22 mouse cellular contexts compared by ENCODE assay signal in the genomic region with DNA sequence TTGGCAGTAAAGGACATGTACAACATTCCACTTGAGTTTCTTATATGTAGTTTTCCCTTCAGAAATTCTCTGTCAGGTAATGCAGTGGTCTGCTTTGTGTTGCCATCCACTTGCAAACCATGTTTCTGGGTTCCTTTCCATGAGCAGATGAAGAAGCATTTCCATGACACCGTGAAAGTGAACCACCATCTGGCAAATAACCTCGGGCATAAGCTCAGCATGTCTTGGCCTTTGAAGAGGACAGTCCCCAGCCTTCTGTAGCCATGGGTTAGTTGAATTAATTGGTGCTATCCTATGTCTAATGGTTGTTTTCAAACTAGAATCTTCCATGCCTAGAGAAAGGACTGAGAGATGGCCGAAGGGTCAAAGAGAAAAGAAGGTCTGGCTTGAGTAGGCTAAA.
DNase-seq lines count a peak whose midpoint lies in the region; ATAC-seq lines count a peak whose summit lies in the region.
"Had no signal": no experiment of that assay in that cellular context is flagged by ENCODE, and none has a peak within 500 bp of the region (broad histone marks: within the 10 kb centered on the region; RNA-seq: fewer than 3 reads in every experiment).

No protein-coding gene starts in this region.

- H3K9me3 ChIP-seq in midbrain, embryonic 11.5 days (ENCODE audit: control insufficient read depth, low read length): no peaks in the 10 kb centered on the region
- H3K9me3 ChIP-seq in midbrain, embryonic 15.5 days: no peaks in the 10 kb centered on the region

- H3K4me3 ChIP-seq in midbrain, embryonic 11.5 days (ENCODE audit: low read depth, low read length): no peak overlapping the region
- H3K4me3 ChIP-seq in midbrain, embryonic 15.5 days: no peak overlapping the region

- H3K36me3 ChIP-seq in midbrain, embryonic 11.5 days (ENCODE audit: control insufficient read depth, insufficient read depth, low read length): no peaks in the 10 kb centered on the region
- no peaks in the 10 kb centered on the region for H3K36me3 ChIP-seq in midbrain, embryonic 15.5 days (replicated peaks)
- H3K36me3 ChIP-seq: G1E had no signal

- H3K4me2 ChIP-seq in midbrain, embryonic 11.5 days: no peak overlapping the region
- no peak overlapping the region for H3K4me2 ChIP-seq in midbrain, embryonic 15.5 days

- H3K9ac ChIP-seq in midbrain, embryonic 11.5 days (ENCODE audit: low read length): no peak overlapping the region
- H3K9ac ChIP-seq in midbrain, embryonic 15.5 days: no peak overlapping the region

- no peaks in the 10 kb centered on the region for H3K27me3 ChIP-seq in midbrain, embryonic 11.5 days (ENCODE audit: control insufficient read depth, insufficient read depth, low read length)
- no peaks in the 10 kb centered on the region for H3K27me3 ChIP-seq in midbrain, embryonic 15.5 days (replicated peaks)
- H3K27me3 ChIP-seq: CH12.LX, Patski had no signal

- peaks cover 21% of the 10 kb centered on the region for H3K4me1 ChIP-seq in midbrain, embryonic 11.5 days (ENCODE audit: control insufficient read depth, insufficient read depth, low read length)
- peaks cover 26% of the 10 kb centered on the region for H3K4me1 ChIP-seq in midbrain, embryonic 15.5 days

- no peak overlapping the region for H3K27ac ChIP-seq in midbrain, embryonic 11.5 days (ENCODE audit: low read depth, low read length)
- H3K27ac ChIP-seq in midbrain, embryonic 15.5 days: no peak overlapping the region

- ATAC-seq in midbrain, embryonic 11.5 days (ENCODE audit: low FRiP score): no peak
- ATAC-seq in midbrain, embryonic 15.5 days (replicated peaks): no peak
- ATAC-seq: activated CD4-positive, CD25-positive, alpha-beta regulatory T cell, adult 4 months; CD4-positive, CD25-positive, alpha-beta regulatory T cell, adult 4 months; Patski had no signal

- WGBS in midbrain, embryonic 11.5 days: 84% methylated on average over 3 of the region's 3 CpGs
- 88% methylated on average over 3 of the region's 3 CpGs for WGBS in midbrain, embryonic 15.5 days

- intact Hi-C loops in left cerebral cortex, postnatal 4 days (cut with DNase I): no loop called here
- intact Hi-C loops in left cerebral cortex, postnatal 10 days (cut with DNase I): no loop called here

- peak; percentile 52 to 67 for DNase-seq in cerebellum, postnatal 10 days
- no peak for DNase-seq in cerebellum, postnatal 4 days (ENCODE audit: low spot score in 2 of 2)
- peak; percentile 24 to 50 for DNase-seq in cerebellum, postnatal 14 days
- DNase-seq in cerebellum, adult 18-20 months: no peak
- peak; percentile 17 for DNase-seq in left cerebral cortex, postnatal 4 days
- no peak for DNase-seq in left cerebral cortex, postnatal 10 days (ENCODE audit: extremely low spot score in 1 of 2, low spot score in 2 of 2)
- DNase-seq in midbrain, embryonic 11.5 days (ENCODE audit: low spot score, missing footprints): peak; percentile 59
- DNase-seq: adrenal gland, adult 2 months; adrenal gland, adult 8-10 months; adrenal gland, postnatal 10 days; adrenal gland, postnatal 14 days; adrenal gland, postnatal 25 days; adrenal gland, postnatal 36 days; B cell, adult 2 months; cerebellum, adult 11 months; cerebellum, adult 11-12 months had no signal

Comparison
In these comparisons a context has a peak if more than half of its experiments do, and no peak if none do; other contexts are left out.
1. DNase-seq: peak in cerebellum, postnatal 10 days (2 of 2), cerebellum, postnatal 14 days (2 of 2), left cerebral cortex, postnatal 4 days (single experiment) and midbrain, embryonic 11.5 days (single experiment); none in cerebellum, postnatal 4 days (0 of 2), cerebellum, adult 18-20 months (0 of 2) and left cerebral cortex, postnatal 10 days (0 of 2).